In genomic region chr8:88983468-88983867, GRCm38 (mm10) we compare ENCODE assay signal across 21 mouse cellular contexts.
DNase-seq lines count a peak whose midpoint lies in the region; ATAC-seq and TF ChIP-seq lines count a peak whose summit lies in the region.
"Had no signal": no experiment of that assay in that cellular context is flagged by ENCODE, and none has a peak within 500 bp of the region (broad histone marks: within the 10 kb centered on the region; RNA-seq: fewer than 3 reads in every experiment).

No protein-coding gene starts in this region.

- H3K4me3 ChIP-seq in liver, adult 2 months (ENCODE audit: insufficient read depth, low read depth, low read length) = no peak overlapping the region
- H3K4me3 ChIP-seq in liver, embryonic 11.5 days (ENCODE audit: low read depth, low read length) = no peak overlapping the region
- H3K4me3 ChIP-seq in liver, postnatal 0 days (ENCODE audit: low read depth, low read length) = no peak overlapping the region
- H3K4me3 ChIP-seq in liver, embryonic 12.5 days = no peak overlapping the region

- TF ChIP-seq POLR2A in liver, adult 2 months (IDR thresholded peaks at IDR 0.05; ENCODE audit: extremely low read depth, insufficient read depth, low read length) = no peak

- no peaks in the 10 kb centered on the region for H3K27me3 ChIP-seq in liver, adult 2 months (ENCODE audit: control insufficient read depth, insufficient read depth, low read length)
- H3K27me3 ChIP-seq in liver, embryonic 11.5 days (replicated peaks; ENCODE audit: control insufficient read depth, insufficient read depth, low read length) = no peaks in the 10 kb centered on the region
- H3K27me3 ChIP-seq in liver, postnatal 0 days (ENCODE audit: insufficient read depth, low read length) = no peaks in the 10 kb centered on the region
- 0 out of 2 replicates have a peak, but pooled peaks cover 5% of the 10 kb centered on the region for H3K27me3 ChIP-seq in liver, embryonic 12.5 days (replicated peaks)
- H3K27me3 ChIP-seq: CH12.LX, Patski had no signal

- H3K9ac ChIP-seq in liver, adult 2 months (ENCODE audit: low read depth, low read length) = no peak overlapping the region
- no peak overlapping the region for H3K9ac ChIP-seq in liver, embryonic 11.5 days (ENCODE audit: low read depth, low read length)
- no peak overlapping the region for H3K9ac ChIP-seq in liver, postnatal 0 days (replicated peaks)
- H3K9ac ChIP-seq in liver, embryonic 12.5 days = no peak overlapping the region

- peak; percentile 38 for DNase-seq in liver, adult 2 months (ENCODE audit: extremely low read depth, low read depth, low spot score)
- no peak for DNase-seq in liver, embryonic 11.5 days (ENCODE audit: low spot score)
- no peak for DNase-seq in liver, postnatal 0 days
- peak; percentile 57 for DNase-seq in yolk sac, embryonic 10.5 days (ENCODE audit: low spot score)
- no peak for DNase-seq in adrenal gland, postnatal 14 days
- DNase-seq: adrenal gland, adult 2 months; adrenal gland, adult 8-10 months; adrenal gland, postnatal 10 days; adrenal gland, postnatal 25 days; adrenal gland, postnatal 36 days; B cell, adult 2 months; cerebellum, adult 11 months; cerebellum, adult 11-12 months; cerebellum, adult 18-20 months; cerebellum, adult 2 months had no signal

- H3K79me2 ChIP-seq in liver, adult 2 months (ENCODE audit: control insufficient read depth, insufficient read depth, low read length) = no peaks in the 10 kb centered on the region

- H3K27ac ChIP-seq in liver, adult 2 months (replicated peaks; ENCODE audit: insufficient read depth, low read depth, low read length) = no peak overlapping the region
- no peak overlapping the region for H3K27ac ChIP-seq in liver, embryonic 11.5 days (ENCODE audit: low read depth, low read length)
- H3K27ac ChIP-seq in liver, postnatal 0 days (ENCODE audit: low read depth) = no peak overlapping the region
- H3K27ac ChIP-seq in liver, embryonic 12.5 days = no peak overlapping the region

- WGBS in liver, adult 2 months = 41% methylated on average over 5 of the region's 5 CpGs
- WGBS in liver, embryonic 11.5 days = 58% methylated on average over 5 of the region's 5 CpGs
- 41% methylated on average over 5 of the region's 5 CpGs for WGBS in liver, postnatal 0 days (ENCODE audit: insufficient replicate concordance)
- 50% methylated on average over 5 of the region's 5 CpGs for WGBS in liver, embryonic 12.5 days (ENCODE audit: insufficient replicate concordance)

- no peak for ATAC-seq in liver, embryonic 11.5 days (replicated peaks; ENCODE audit: low FRiP score)
- ATAC-seq in liver, postnatal 0 days = peak; percentile 50
- no peak for ATAC-seq in liver, embryonic 12.5 days
- ATAC-seq: activated CD4-positive, CD25-positive, alpha-beta regulatory T cell, adult 4 months; CD4-positive, CD25-positive, alpha-beta regulatory T cell, adult 4 months; Patski had no signal

- no peaks in the 10 kb centered on the region for H3K9me3 ChIP-seq in liver, embryonic 11.5 days (ENCODE audit: control insufficient read depth, low read length)
- no peaks in the 10 kb centered on the region for H3K9me3 ChIP-seq in liver, postnatal 0 days (ENCODE audit: low read length)
- no peaks in the 10 kb centered on the region for H3K9me3 ChIP-seq in liver, embryonic 12.5 days (replicated peaks)

- H3K36me3 ChIP-seq in liver, adult 2 months (ENCODE audit: control insufficient read depth, insufficient read depth, low read length) = no peaks in the 10 kb centered on the region
- no peaks in the 10 kb centered on the region for H3K36me3 ChIP-seq in liver, embryonic 11.5 days (ENCODE audit: control insufficient read depth, insufficient read depth, low read length)
- H3K36me3 ChIP-seq in liver, postnatal 0 days (replicated peaks; ENCODE audit: insufficient read depth, low read length) = no peaks in the 10 kb centered on the region
- H3K36me3 ChIP-seq in liver, embryonic 12.5 days = no peaks in the 10 kb centered on the region
- H3K36me3 ChIP-seq: G1E had no signal

- H3K4me2 ChIP-seq in liver, embryonic 11.5 days = no peak overlapping the region
- H3K4me2 ChIP-seq in liver, postnatal 0 days (ENCODE audit: low read depth, low read length) = no peak overlapping the region
- no peak overlapping the region for H3K4me2 ChIP-seq in liver, embryonic 12.5 days

- no peaks in the 10 kb centered on the region for H3K4me1 ChIP-seq in liver, adult 2 months (ENCODE audit: control insufficient read depth, insufficient read depth, low read length)
- H3K4me1 ChIP-seq in liver, embryonic 11.5 days (replicated peaks; ENCODE audit: control insufficient read depth, insufficient read depth, low read length) = no peaks in the 10 kb centered on the region
- H3K4me1 ChIP-seq in liver, postnatal 0 days (ENCODE audit: insufficient read depth) = no peaks in the 10 kb centered on the region
- H3K4me1 ChIP-seq in liver, embryonic 12.5 days = no peaks in the 10 kb centered on the region

- no peak for TF ChIP-seq CTCF in liver, adult 2 months (IDR thresholded peaks at IDR 0.05; ENCODE audit: low read depth, low read length)
- no peak for TF ChIP-seq CTCF in liver, postnatal 0 days (IDR thresholded peaks at IDR 0.05; ENCODE audit: low read depth)

- TF ChIP-seq EP300 in liver, postnatal 0 days (IDR thresholded peaks at IDR 0.05; ENCODE audit: low read depth) = no peak

Comparison
In these comparisons a context has a peak if more than half of its experiments do, and no peak if none do; other contexts are left out.
1. DNase-seq: peak in liver, adult 2 months (single experiment) and yolk sac, embryonic 10.5 days (single experiment); none in liver, embryonic 11.5 days (single experiment), liver, postnatal 0 days (single experiment) and adrenal gland, postnatal 14 days (single experiment).